Comparison of ENCODE assay signal across 19 mouse cellular contexts in genomic region chr16:50217084-50217483, GRCm38 (mm10).
DNase-seq lines count a peak whose midpoint lies in the region; ATAC-seq and TF ChIP-seq lines count a peak whose summit lies in the region.
"Had no signal": no experiment of that assay in that cellular context is flagged by ENCODE, and none has a peak within 500 bp of the region (broad histone marks: within the 10 kb centered on the region; RNA-seq: fewer than 3 reads in every experiment).

No protein-coding gene starts in this region.

- DNase-seq in kidney, postnatal 0 days (ENCODE audit: low spot score), result no peak
- DNase-seq in kidney, postnatal 4 days, result no peak
- DNase-seq in 3T3-L1 (ENCODE audit: low read depth, low spot score), result peak; percentile 51
- DNase-seq in 416B (ENCODE audit: low read depth), result peak; percentile 46
- peak; percentile 5 for DNase-seq in lung, postnatal 25 days (ENCODE audit: low spot score)
- DNase-seq in forebrain, embryonic 10.5 days (ENCODE audit: extremely low spot score, low spot score), result no peak
- DNase-seq: adrenal gland, postnatal 36 days; cerebellum, adult 9-11 months; gastrocnemius, adult 2 months; heart, adult 11 months; right cerebral cortex, adult 18-20 months; thymus, adult 2 months had no signal

- no peak for ATAC-seq in kidney, postnatal 0 days (replicated peaks; ENCODE audit: low FRiP score, low read depth)
- ATAC-seq in frontal cortex, adult (ENCODE audit: low TSS enrichment), result no peak
- ATAC-seq: forebrain, embryonic 16.5 days had no signal

- H3K4me1 ChIP-seq in kidney, postnatal 0 days (replicated peaks; ENCODE audit: insufficient read depth, low read length), result no peaks in the 10 kb centered on the region
- no peaks in the 10 kb centered on the region for H3K4me1 ChIP-seq in forebrain, embryonic 10.5 days
- H3K4me1 ChIP-seq: heart, embryonic 15.5 days; limb, embryonic 10.5 days had no signal

- no peak overlapping the region for H3K9ac ChIP-seq in kidney, postnatal 0 days (ENCODE audit: low read depth, low read length)
- H3K9ac ChIP-seq: heart, embryonic 15.5 days had no signal

- H3K27me3 ChIP-seq in kidney, postnatal 0 days (ENCODE audit: insufficient read depth, low read length), result no peaks in the 10 kb centered on the region
- H3K27me3 ChIP-seq in forebrain, embryonic 10.5 days (ENCODE audit: poor library complexity, severe bottlenecking), result no peaks in the 10 kb centered on the region
- H3K27me3 ChIP-seq: heart, embryonic 15.5 days; megakaryocyte, embryonic 14.5 days had no signal

- H3K27ac ChIP-seq in kidney, postnatal 0 days, result no peak overlapping the region
- H3K27ac ChIP-seq in forebrain, embryonic 10.5 days, result no peak overlapping the region
- H3K27ac ChIP-seq: gastrocnemius, adult 2 months; heart, embryonic 15.5 days; limb, embryonic 10.5 days had no signal

- H3K4me2 ChIP-seq in kidney, postnatal 0 days (ENCODE audit: low read length), result no peak overlapping the region
- H3K4me2 ChIP-seq: heart, embryonic 15.5 days; liver, embryonic 11.5 days had no signal

- peak; percentile 50 for TF ChIP-seq CTCF in kidney, postnatal 0 days (IDR thresholded peaks at IDR 0.05; ENCODE audit: low read depth)

- H3K4me3 ChIP-seq in kidney, postnatal 0 days (replicated peaks; ENCODE audit: low read depth, low read length), result no peak overlapping the region
- H3K4me3 ChIP-seq in forebrain, embryonic 10.5 days, result no peak overlapping the region
- H3K4me3 ChIP-seq: erythroblast, embryonic 14.5 days; gastrocnemius, adult 2 months; heart, embryonic 15.5 days; limb, embryonic 10.5 days; megakaryocyte, embryonic 14.5 days had no signal

- H3K9me3 ChIP-seq in kidney, postnatal 0 days (replicated peaks; ENCODE audit: low read length), result no peaks in the 10 kb centered on the region
- H3K9me3 ChIP-seq in forebrain, embryonic 10.5 days, result no peaks in the 10 kb centered on the region
- H3K9me3 ChIP-seq: heart, embryonic 15.5 days; limb, embryonic 10.5 days; megakaryocyte, embryonic 14.5 days had no signal

- H3K36me3 ChIP-seq in kidney, postnatal 0 days (ENCODE audit: insufficient read depth, low read length), result peaks cover 13% of the 10 kb centered on the region
- peaks cover 30% of the 10 kb centered on the region for H3K36me3 ChIP-seq in forebrain, embryonic 10.5 days (replicated peaks)

Comparison
In these comparisons a context has a peak if more than half of its experiments do, and no peak if none do; other contexts are left out.
1. DNase-seq: peak in 3T3-L1 (single experiment), 416B (single experiment) and lung, postnatal 25 days (single experiment); none in kidney, postnatal 0 days (single experiment), kidney, postnatal 4 days (0 of 2) and forebrain, embryonic 10.5 days (single experiment).